Mouse (Mus musculus) cerebellum, adult 11 months (tissue): ENCODE data around the gene Cbln3.

Source experiments
- DNase-seq: peaks from one replicate; pipeline ENCODE4 v3.0.0; 2022

Cbln3 gene

DNA sequence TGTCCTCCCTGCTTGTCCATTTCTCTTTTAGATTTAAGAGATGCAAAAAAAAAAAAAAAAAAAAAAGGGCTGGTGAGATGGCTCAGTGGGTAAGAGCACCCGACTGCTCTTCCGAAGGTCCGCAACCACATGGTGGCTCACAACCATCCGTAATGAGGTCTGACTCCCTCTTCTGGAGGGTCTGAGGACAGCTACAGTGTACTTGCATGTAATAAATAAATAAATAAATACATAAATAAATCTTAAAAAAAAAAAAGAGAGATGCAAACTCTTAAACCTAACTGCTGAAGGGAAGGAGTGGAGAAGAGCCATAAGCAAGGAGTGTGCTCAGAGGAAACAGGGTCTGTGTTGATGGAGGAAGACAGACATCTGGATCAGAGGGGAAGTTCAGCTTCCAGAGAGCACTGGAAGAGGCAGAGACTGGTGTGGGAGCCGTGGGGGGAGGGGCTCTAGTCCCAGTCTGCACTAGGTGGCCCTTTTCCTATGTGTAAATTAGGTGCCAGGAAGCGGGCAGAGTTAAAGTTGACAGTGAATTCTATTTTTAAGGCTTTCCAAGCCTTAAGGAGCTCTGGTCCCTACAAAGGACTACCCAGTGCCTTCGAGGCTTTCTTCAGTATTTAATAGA is 5.8 kb downstream of the Cbln3 start:
- DNase-seq = no peak

DNA sequence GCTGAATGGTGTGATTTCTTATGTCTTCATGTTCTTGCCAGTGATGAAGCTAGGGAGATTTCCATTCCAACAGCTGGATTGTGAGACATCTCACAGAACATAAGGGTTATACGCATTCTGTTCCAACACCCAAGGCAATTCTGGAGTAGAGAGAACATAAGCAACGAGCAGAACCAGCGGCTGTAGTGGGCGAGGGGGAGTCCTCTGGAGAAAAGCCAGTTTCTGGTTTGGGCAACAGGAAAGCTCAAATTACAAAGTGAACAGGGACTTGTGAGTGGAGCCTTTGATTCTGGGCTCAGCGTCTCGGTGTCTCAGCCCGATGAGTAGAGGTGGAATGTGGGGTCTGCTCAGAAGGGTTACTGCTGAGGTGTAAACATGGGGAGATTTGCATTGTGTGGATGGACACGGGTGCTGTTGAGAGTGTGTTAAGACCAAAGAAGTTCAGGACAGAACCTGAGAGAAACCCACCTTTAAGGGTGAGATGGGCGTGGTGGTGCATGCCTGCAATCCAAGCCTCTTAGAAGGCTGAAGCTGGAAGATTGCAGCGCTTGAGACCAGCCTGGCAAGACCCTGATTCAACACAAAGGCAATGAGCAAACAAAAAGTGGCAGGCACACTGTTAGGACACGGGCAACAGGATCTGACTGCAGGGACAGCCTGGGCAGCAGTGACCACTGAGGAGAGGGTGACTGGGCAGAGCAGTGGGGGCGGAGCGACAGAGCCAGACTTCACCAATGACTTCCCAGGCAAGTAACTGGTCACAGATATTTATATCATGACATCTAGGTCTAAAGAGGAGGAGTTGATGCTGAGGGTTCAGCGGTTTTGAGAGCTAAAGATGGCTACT is 6.5 kb downstream of the Cbln3 start:
- no peak for DNase-seq

DNA sequence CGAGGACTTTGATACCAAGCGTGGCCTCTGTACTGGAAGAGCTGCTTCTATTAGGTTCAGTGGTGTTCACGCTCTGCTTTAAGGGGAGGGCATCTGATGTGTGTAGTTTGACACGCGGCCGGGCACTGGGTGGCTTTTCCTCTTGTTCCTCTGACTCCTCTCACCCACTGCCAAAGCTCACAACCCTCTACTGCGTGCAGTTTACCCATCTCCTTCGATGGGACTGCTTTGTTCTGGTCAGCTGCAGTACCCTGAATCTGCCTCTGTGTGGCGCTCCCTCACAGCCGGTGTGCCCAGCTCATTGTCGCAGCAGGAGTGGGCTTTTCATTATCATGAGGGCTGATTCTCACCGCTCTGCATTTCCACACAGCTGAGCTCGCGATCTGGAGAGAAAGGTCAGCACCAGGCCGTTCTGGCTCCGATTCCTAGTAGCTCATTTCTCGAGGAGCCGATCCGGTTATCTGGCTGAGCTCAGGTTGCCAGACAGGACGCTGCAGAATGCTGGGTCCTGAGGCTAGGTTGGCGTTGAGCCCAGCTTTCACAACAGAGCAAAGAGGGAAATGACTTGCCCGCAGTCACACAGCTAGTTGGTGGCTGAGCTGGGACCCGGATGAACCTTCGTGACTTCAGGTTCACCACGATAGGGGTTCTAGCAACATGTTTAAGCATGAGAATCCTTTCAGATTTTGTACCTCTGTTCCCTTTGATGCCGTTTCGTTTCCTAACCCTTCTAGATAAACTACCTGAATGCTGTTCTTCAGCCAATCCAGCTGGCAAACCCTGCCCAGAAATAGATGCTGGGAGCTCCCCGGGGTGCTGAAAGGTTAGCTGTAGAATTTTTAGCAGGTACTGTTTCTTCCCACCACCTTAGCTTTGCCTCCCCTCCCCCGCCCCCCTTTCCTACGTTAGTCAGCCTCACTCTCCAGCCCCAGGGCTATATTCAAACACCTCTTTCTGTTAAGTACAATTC is 10.2 kb downstream of the Cbln3 start:
- peak; percentile 90 for DNase-seq

DNA sequence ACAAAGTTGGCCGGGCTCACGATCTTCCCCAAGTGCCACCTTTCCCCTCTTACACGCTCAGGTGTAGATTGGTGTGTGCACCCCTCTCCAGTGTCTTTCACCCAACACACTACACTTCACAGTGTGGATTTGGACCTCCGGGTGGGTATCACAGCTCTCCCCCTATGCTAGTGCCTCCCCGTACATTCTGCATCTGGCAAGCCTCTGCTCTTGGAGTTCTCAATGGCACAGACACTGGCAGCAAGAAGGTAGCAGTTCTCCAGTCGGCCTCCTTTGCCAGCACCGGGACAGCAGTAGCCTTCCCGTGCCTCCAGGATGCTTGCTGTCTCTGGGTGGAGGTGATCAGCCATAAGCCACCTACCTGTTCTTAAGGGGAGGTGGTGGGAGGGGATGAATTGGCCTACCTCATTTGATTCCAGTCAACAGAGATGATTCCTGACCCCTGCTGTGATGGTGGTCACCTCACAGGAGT is 10.9 kb downstream of the Cbln3 start:
- peak; percentile 52 for DNase-seq

DNA sequence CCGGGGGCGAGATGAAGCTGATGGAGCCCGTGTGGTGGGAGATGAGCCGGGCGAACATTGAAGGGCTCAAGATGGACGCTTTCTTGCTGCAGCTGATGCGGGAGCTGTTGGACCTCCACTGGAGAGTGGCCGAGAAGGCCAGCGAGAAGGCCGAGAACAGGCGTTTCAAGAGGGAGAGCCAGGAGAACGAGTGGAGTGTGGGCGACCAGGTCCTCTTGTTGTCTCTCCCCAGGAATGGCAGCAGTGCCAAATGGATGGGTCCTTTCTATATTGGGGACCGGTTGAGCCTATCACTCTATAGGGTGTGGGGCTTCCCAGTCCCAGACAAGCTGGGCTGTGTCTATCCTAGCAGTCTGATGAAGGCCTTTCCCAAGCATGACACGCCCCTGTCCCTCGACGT is 11.6 kb downstream of the Cbln3 start:
- DNase-seq = no peak

DNA sequence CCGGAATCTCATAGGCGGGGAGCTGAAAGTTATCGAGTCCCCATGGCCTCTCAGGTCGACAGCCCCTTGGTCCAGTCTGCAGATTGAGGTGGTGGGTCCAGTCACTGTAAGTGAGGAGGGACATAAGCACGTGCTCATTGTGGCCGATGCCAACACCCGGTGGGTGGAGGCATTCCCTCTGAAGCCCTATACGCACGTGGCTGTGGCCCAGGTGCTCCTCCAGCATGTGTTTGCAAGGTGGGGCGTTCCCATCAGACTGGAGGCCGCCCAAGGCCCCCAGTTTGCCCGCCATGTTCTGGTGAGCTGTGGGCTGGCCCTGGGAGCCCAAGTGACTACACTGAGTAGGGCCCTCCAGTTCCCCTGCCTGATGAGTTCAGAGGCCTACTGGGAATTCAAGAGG is 12.2 kb downstream of the Cbln3 start:
- DNase-seq = no peak

DNA sequence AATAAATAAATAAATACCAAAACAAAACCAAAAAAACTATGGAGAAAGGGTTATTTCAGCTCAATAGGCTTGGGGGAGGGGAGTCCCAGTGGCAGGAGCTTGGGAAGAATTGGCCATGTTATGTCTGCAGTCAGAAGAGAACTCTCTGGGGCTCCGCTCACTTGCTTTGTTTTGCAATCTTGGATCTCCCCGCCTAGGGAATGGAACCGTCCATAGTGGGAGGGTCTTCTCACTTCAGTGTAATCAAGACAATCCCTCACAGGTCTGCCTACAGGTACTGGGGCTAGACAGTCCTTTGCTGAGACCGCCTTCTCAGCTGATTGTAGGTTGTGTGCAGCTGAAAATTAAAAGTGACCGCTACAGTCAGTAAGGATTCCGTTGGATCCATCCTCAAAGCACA is 14.7 kb downstream of the Cbln3 start:
- no peak for DNase-seq

DNA sequence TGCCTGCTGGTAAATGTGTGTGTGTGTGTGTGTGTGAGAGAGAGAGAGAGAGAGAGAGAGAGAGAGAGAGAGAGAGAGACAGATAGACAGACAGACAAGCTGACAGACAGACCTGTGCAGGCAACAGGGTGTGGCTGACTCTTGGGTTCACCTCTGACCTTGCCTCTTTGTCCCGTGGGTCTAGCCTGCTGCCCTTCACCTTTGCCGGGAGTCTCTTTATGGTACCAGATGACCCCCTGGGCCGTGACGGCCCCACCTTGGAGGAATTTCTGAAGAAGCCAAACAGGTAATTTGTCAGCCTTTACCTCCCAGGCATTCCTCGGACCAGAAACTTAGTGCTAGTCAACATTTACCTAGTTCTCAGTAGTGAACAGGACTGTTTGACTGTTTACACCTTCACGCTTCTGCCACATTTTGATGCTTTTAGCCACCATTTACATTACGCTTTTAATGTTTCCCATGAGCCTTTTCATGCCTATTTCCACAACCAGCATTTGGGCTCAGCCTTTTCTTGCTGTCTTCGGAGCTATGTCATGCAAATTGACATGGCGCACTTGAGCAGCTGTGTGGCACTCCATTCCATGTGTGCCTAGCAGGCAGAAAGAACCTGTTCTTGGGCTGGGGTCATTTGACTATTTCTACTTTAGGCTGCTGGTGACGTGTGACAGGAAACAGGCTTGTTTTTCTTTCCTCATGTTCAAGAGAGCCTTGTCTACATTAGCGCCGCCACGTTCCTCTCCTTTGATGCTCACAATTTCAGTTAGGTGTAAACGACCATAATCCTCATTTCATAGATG is 15.8 kb downstream of the Cbln3 start:
- DNase-seq = no peak

DNA sequence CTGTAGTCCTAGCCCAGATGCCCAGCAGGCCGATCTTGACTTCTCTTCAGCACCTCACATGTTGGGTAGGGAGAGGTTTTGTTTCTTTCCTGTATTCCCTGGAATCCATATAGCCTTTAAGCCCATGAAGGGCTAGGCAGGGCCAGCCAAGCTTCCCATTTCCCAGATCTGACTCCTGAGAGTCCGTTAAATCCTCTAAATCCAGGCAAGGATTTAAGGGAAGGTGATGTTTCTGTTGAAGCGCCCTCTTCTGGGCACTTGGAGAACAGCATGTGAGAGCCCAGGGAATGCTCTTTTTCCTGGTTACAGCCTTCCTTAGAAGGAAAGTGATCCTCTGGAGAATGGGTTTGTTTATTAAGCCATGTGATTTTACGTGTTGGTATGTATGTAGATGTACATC is 17.2 kb downstream of the Cbln3 start:
- DNase-seq = no peak

DNA sequence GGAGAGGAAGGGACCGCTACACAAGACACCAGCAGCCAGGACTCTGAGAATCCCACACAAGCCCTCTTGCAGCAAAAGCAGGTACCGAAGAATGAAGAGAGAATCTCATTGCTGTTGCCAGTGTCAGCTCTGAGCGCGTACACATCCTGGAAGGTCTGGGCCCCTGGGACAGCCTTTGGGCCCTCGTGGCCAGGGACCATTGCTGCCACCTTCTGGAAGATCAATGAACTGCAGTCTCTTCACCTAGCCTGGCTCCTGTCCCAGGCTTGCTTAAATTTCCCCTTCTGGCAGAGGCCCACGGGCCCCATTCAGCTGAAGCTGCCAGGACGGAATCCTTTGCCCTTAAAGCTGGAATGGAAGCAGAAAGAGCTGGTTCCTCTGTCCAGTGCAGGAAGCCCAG is 20.4 kb downstream of the Cbln3 start:
- no peak for DNase-seq

DNA sequence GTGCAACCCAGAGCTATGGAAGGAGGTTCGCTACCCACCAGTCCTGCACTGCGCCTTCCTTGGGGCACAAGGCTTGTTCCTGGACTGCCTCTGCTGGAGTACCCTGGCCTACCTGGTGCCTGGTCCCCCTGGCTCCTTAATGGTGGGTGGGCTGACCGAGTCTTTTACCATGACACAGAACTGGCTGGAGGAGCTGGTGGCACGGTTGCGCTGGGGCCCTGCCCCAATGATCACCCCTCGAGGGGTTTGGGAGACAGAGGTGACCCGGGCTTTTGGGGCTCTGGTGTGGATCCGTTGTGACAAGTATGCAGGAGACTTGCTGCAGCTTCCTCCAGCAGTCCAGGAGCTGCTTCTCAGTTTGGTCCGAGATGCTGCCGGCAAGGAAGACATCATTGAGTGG is 21.2 kb downstream of the Cbln3 start:
- DNase-seq = no peak

DNA sequence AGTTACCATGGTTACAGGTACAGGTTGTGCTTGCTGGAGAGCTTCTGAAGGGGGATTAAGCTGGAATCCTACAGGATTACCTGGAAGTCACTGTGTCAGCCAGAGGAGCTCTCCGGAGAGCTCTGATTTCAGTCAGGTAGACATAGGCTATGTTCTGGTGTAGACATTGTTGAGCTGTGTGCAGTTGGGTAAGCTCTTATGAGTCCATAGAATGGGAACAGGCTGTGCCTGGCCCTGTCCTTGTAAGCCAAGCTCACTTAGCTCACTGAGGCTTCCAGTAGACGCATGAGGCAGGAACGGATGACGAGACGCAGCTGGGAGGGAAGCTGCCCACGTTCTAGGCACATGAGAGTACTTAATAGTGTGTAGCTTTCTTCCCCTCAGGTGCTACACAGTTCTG is 22.0 kb downstream of the Cbln3 start:
- no peak for DNase-seq

DNA sequence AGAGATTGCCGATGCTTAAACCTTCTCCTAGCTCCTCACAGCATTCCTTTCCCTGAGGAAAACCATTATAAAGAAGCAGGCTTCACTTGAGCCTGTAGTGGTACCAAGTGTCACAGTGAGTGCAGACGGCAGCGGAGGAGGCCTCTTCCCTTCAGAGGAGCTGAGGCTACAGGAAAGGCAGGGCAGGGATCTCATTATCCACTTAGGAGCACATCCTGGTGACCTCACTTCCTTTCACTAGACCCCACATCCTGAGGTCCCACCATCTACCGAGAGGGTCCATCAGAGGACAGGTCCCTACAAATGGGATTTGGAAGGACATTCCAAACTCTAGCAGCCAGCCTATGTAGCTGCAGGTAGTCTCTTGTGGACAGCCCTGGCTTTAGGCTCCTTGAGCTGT is 26.6 kb downstream of the Cbln3 start:
- no peak for DNase-seq

DNA sequence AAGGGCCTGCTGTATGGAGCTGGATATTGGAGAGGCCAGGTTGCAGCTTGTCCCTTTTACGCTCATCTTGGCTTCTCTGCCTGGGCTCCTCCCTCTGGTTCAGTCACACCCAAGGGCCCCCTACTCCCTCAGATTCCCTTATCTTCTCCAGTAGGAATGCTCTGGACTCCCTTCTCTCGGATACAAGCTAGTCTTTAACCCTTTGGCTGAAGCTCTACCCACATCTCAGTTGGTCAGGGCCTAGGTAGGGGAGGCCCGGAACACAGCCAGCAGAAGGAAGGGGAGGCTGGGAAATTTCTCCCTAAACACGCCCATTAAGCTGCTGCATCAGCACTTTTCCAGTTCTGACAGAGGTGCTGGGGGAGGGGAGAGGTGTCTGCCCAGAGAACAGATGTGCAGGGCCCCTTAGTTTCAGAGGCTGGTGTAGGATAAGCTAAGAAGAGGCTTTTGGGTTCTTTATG is 29.1 kb downstream of the Cbln3 start:
- no peak for DNase-seq

DNA sequence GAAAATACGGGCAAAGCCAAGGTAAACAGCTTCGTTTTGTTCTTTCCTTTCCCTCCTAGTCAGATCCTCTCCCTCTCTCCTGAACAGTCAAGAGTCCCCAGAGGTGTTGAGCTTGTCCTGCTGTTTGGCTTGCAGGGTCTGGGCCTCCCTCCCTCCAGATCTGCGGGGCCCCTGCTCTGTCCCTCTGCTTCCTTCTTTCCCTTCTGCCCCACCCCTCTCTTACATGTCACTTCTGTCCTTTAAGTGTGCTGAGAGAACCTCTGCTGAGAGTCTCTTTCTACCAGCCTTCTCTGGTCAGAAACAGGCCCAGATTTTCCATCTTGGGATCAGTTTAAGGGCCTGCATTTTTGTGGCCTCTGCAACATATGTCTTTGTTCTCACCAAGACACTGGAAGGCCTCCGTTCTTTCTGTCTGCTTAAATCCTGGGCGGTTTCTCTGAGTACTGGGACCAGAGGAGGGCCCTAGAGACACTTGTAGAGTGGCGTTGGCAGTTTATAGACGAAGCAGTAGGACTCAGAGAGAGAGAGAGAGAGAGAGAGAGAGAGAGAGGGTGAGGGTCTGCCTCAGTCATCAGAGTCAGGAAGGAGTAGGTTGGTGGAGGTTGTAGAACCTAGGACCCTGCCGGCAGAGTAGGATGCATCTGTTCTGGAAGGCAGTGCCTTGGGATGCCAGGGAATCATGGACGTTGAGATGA is 29.6 kb downstream of the Cbln3 start:
- no peak for DNase-seq

DNA sequence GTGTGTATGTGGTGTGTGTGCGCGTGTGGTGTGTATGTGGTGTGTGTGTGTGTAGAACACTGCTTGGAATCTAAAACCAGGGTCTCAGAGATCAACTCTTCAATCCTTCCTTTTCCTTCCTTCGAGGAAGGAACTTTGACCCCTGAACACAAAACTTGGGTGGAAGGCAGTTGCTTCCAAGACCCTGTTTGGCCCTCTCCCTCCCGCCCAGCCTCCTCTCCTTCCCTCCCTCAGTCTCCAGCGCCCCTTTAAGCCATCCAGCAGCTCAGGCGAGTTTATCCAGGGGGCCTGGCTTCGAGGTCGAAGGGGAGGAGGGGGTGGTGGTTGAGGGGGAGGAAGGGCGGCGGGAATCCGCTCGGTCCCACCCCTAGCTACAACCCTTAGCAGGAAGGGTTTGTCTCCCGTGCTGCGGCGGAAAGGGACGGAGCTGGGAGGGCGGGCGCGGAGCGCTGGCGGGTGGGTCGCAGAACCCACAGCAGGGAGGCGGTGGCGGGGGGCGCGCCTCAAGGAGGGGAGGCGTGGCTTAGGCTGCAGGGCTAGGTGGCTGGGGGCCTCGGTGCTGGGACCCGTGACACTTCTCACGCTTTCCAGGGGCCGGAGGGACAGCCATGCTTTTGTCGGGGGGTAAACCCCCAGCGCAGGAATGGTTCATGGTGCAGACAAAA is 30.4 kb downstream of the Cbln3 start, which contains the start of gene Nynrin:
Gene Nynrin, plus strand, starts transcription at position 390 of the 665 bp plus-strand sequence.
- no peak for DNase-seq

DNA sequence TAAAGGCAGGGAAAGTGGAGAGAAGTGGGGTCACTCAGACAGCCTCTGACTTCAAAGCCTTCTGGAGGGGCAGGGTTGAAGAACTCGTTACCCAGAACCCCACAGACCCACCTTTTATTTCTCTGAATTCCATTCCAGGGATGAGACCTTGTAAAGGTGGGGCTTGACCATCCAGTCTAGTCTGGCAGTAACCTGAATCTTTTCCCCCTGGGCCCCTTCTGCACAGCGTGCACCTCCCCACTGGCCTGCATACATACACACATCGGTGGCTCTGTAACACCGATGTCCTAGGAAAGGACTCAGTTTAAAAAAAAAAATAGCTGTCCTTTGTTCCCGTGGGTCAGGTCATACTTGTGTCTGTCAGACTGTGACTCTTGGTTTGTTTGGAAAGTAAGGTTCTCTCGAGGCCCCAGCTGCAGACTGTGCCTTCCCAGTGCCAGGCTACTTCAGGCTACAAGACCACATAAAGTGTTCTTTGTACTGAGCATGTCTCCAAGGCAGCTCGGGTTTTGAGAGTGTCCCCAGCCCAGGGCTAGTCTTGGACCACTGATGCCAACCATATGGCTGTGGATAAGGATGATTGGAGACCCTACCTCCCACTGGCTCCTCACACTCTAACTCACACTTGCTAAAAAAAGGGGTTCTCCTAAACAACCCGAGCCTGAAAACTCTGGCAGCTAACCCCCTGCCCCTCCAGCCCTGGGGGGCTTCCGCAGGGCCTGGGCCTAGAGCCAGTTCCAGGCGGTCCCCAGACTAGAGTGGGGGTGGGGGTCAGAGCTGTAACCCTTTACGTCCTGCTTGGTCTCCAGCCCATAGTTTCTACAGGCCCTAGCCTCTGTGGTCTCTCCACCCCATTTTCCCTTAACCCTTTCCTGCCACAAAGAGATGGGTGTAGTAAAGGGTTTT is 31.3 kb downstream of the Cbln3 start:
- no peak for DNase-seq

DNA sequence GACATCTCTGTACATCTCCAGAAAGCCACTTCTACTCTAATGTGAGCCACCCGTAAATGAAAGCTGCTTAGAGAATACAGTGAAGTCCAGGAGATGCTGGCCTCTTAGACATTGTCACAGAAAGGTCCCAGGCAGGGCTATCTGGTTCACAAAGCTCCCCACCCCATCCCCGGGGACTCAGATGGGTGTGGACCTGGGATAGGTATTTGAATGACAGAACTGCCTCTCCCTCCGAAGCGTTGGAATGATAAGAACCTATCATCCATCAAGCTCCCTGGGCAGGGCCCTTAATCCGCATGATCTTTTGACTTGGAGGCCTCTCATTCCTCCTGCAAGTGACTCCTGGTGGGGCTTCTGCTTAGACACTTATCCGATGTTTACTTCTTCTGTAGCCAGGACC is 33.3 kb downstream of the Cbln3 start:
- DNase-seq = no peak

DNA sequence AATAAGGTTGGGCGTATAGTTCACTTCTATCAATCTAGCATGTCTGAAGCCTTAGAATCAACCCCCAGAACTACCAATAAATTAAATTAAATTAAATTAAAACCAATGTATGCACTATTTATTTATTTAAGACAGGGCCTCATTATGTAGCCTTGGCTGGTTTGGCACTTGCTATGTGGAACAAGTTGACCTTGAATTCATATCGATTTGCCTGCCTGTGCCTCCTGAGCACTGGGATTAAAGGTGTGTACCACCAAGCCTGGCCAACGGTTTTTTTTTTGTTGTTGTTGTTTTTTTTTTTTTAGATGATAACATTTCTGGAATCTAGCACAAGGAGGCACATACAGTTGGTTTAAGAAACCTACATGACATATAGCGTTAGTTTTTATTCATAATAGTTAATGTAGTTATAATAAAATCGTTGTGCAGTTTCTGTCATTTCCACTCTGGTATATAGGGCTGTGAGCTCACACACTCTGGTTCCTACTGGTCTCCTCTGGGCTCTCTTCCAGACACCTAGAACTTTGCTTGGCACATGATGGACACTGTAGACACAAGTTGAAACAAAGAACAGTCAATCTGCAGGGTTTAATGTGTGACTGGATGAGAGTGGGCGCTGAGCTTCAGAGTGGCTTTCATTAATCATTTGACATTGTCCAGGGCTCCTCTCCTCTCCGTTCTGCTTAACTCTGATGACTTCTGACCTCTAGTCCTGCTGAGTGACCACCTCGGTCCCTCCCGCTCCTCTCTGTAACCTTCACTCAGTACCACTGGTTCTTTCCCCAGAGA is 38.5 kb downstream of the Cbln3 start:
- no peak for DNase-seq
